Mouse (Mus musculus) CD8-positive naive resting alpha-beta T cell, adult 2 months (primary cell): ENCODE results near the gene Tapbp.

Source experiments
- DNase-seq, 2 experiments: peaks; one replicate each; pipeline ENCODE4 v3.0.0; 2022; ENCODE audit warnings: low read depth in 2 of 2, low spot score in 2 of 2

Tapbp gene

GRCm38 (mm10) chr17:33962876-33963275, 47.2 kb downstream of the Tapbp start:
- DNase-seq = no peak

GRCm38 (mm10) chr17:33965082-33965845, 49.6 kb downstream of the Tapbp start:
- DNase-seq = no peak

- DNase-seq = no peak
These were observed 50.3 kb downstream of the Tapbp start for GRCm38 (mm10) chr17:33965846-33966550.

- DNase-seq = peak; percentile 76 to 80
These were observed 52.8 kb downstream of the Tapbp start for GRCm38 (mm10) chr17:33968489-33968888.

- DNase-seq = peak; percentile 55 to 76
These were observed 53.2 kb downstream of the Tapbp start for GRCm38 (mm10) chr17:33968927-33969326.

- DNase-seq = no peak
These were observed 53.7 kb downstream of the Tapbp start for GRCm38 (mm10) chr17:33969394-33969793.

GRCm38 (mm10) chr17:33972691-33973090, 57.0 kb downstream of the Tapbp start:
- no peak for DNase-seq

GRCm38 (mm10) chr17:33973572-33973971, 57.9 kb downstream of the Tapbp start:
- no peak for DNase-seq

GRCm38 (mm10) chr17:33977861-33978557, 62.3 kb downstream of the Tapbp start:
- DNase-seq = no peak

- DNase-seq = peak; percentile 58 to 63
These were observed 62.9 kb downstream of the Tapbp start for GRCm38 (mm10) chr17:33978631-33979031.
